ENCODE assay signal across 20 mouse cellular contexts in the genomic region with DNA sequence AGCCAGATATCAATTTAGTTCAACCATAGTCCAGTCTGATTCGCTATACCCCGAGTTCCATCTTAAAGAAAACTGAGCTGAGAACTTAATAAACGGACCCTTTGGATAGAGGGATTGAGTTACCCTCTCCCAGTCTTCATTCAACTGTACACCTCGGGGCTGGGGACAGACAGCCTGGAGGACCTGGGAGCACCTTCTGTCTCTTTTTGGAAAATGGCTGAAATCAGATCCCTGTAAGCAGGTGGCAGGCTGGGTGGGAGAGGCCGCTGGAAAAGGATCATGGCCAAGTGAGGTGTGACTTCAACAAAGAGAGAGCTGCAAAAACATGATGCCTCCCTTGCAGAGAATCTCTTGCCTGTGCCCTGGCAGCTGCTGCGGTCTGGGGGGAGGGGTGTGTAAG. TPM values are rescaled to one million over a fixed set of nuclear protein-coding genes. Genes with fewer than 3 reads are reported as not detected.
"Had no signal": no experiment of that assay in that cellular context is flagged by ENCODE, and none has a peak within 500 bp of the region (broad histone marks: within the 10 kb centered on the region; RNA-seq: fewer than 3 reads in every experiment).

No protein-coding gene starts in this region.

- H3K9ac ChIP-seq: lung, embryonic 14.5 days; midbrain, embryonic 12.5 days; neural tube, embryonic 13.5 days; neural tube, embryonic 15.5 days; stomach, embryonic 15.5 days had no signal

- DNase-seq: lung, adult 18-20 months; lung, embryonic 14.5 days; lung, postnatal 10 days; lung, postnatal 4 days; midbrain, embryonic 14.5 days; right cerebral cortex, postnatal 14 days; thymus, adult 2 months; thymus, postnatal 25 days; thymus, postnatal 4 days had no signal

- ATAC-seq: midbrain, embryonic 16.5 days had no signal

- H3K4me2 ChIP-seq: lung, embryonic 14.5 days; midbrain, embryonic 12.5 days; neural tube, embryonic 13.5 days; neural tube, embryonic 15.5 days; stomach, embryonic 15.5 days had no signal

- H3K4me3 ChIP-seq: midbrain, embryonic 10.5 days; midbrain, embryonic 12.5 days; myocyte; neural tube, embryonic 13.5 days; neural tube, embryonic 15.5 days; stomach, embryonic 15.5 days had no signal

- H3K9me3 ChIP-seq: midbrain, embryonic 10.5 days; midbrain, embryonic 12.5 days; neural tube, embryonic 13.5 days; neural tube, embryonic 15.5 days; stomach, embryonic 15.5 days had no signal

- H3K4me1 ChIP-seq: stomach, embryonic 15.5 days had no signal

- H3K27ac ChIP-seq: midbrain, embryonic 10.5 days; midbrain, embryonic 12.5 days; neural tube, embryonic 13.5 days; neural tube, embryonic 15.5 days; stomach, embryonic 15.5 days; stomach, postnatal 0 days had no signal

- H3K36me3 ChIP-seq: midbrain, embryonic 10.5 days; midbrain, embryonic 12.5 days; neural tube, embryonic 13.5 days; neural tube, embryonic 15.5 days; stomach, embryonic 15.5 days had no signal

RNA-seq across cellular contexts. Expression of a gene that starts 9.0 kb away (rescaled TPM):
- polyA plus RNA-seq: testis, adult 2 months had no signal

RNA-seq across cellular contexts. Expression of a gene that starts 20.2 kb away (rescaled TPM):
- polyA plus RNA-seq: lung, embryonic 14.5 days; midbrain, embryonic 10.5 days; midbrain, embryonic 12.5 days; midbrain, embryonic 14.5 days; myocyte; neural tube, embryonic 11.5 days; neural tube, embryonic 13.5 days; stomach, postnatal 0 days; testis, adult 2 months had no signal

RNA-seq across cellular contexts. Expression of a gene that starts 34.0 kb away (rescaled TPM):
- polyA plus RNA-seq: lung, embryonic 14.5 days; lung, embryonic 16.5 days; midbrain, embryonic 10.5 days; midbrain, embryonic 12.5 days; midbrain, embryonic 14.5 days; midbrain, embryonic 16.5 days; myocyte; neural tube, embryonic 11.5 days; neural tube, embryonic 13.5 days; neural tube, embryonic 15.5 days; stomach, embryonic 15.5 days; stomach, postnatal 0 days had no signal

RNA-seq across cellular contexts. Expression of a gene that starts 44.6 kb away (rescaled TPM):
- polyA plus RNA-seq: lung, embryonic 14.5 days; lung, embryonic 16.5 days; midbrain, embryonic 10.5 days; midbrain, embryonic 12.5 days; midbrain, embryonic 14.5 days; midbrain, embryonic 16.5 days; neural tube, embryonic 11.5 days; neural tube, embryonic 13.5 days; neural tube, embryonic 15.5 days; stomach, embryonic 15.5 days; stomach, postnatal 0 days had no signal

RNA-seq across cellular contexts. Expression of a gene that starts 51.6 kb away (rescaled TPM):
- polyA plus RNA-seq: midbrain, embryonic 14.5 days; myocyte; neural tube, embryonic 11.5 days had no signal
